Mouse (Mus musculus) heart, embryonic 11.5 days (tissue): ENCODE measurements around the gene Lancl3. TPM values are rescaled to one million over a fixed set of nuclear protein-coding genes. Genes with fewer than 3 reads are reported as not detected.
"Not testable (repeated sequence)": the region's sequence is repeated elsewhere in the genome, so short reads cannot be mapped to it uniquely, and the experiment has no call there.

Source experiments
- ATAC-seq: fragments of 200-750 bp; cut with Nextera tagmentation; replicated peaks from 2 replicates; pipeline ENCODE4 v1.8.0; 2017; ENCODE audit warnings: moderate library complexity; ENCODE audit not compliant: insufficient number of reproducible peaks, low FRiP score, low TSS enrichment
- H3K27ac ChIP-seq: fragments of 300-500 bp; sonication (generic); 2 replicates; pipeline ENCODE4 v1.5.1; 2014; ENCODE audit warnings: mild to moderate bottlenecking, low read depth, low read length
- H3K27me3 ChIP-seq: fragments of 300-500 bp; sonication (generic); 2 replicates; pipeline ENCODE4 v1.6.1; 2014; ENCODE audit warnings: mild to moderate bottlenecking, low read length, mixed read lengths; ENCODE audit not compliant: control insufficient read depth, insufficient read depth
- H3K36me3 ChIP-seq: fragments of 300-500 bp; sonication (generic); 2 replicates; pipeline ENCODE4 v1.6.1; 2014; ENCODE audit warnings: mild to moderate bottlenecking, low read length, moderate library complexity, mixed read lengths; ENCODE audit not compliant: control insufficient read depth, insufficient read depth
- H3K4me1 ChIP-seq: fragments of 300-500 bp; sonication (generic); 2 replicates; pipeline ENCODE4 v1.6.1; 2014; ENCODE audit warnings: low read length; ENCODE audit not compliant: control insufficient read depth, insufficient read depth
- H3K4me2 ChIP-seq: fragments of 300-500 bp; sonication (generic); 2 replicates; pipeline ENCODE4 v1.6.1; 2014; ENCODE audit warnings: mild to moderate bottlenecking, moderate library complexity
- H3K4me3 ChIP-seq: fragments of 300-500 bp; sonication (generic); 2 replicates; pipeline ENCODE4 v1.5.1; 2014; ENCODE audit warnings: low read depth, low read length
- H3K9ac ChIP-seq: fragments of 300-500 bp; sonication (generic); 2 replicates; pipeline ENCODE4 v1.6.1; 2014; ENCODE audit warnings: mild to moderate bottlenecking, low read depth, low read length, moderate library complexity
- H3K9me3 ChIP-seq: fragments of 300-500 bp; sonication (generic); replicated peaks from 2 replicates; pipeline ENCODE4 v1.6.1; 2016; ENCODE audit warnings: low read length; ENCODE audit not compliant: control insufficient read depth
- polyA plus RNA-seq: library from polyadenylated mRNA; unstranded; fragments of >200 nt; fragmentation: Nextera tagmentation; extraction: Ambion mirVana; gene quantifications from 2 replicates; pipeline ENCODE4 v1.2.1, GENCODE M21; 2014

The Lancl3 gene
- polyA plus RNA-seq, 1 experiment from 2014 or later: 0.43 TPM

- not testable (repeated sequence) for H3K4me3 ChIP-seq, H3K4me2 ChIP-seq, H3K9ac ChIP-seq, ATAC-seq, H3K9me3 ChIP-seq, H3K27me3 ChIP-seq, H3K4me1 ChIP-seq, H3K36me3 ChIP-seq, H3K27ac ChIP-seq
These were observed 116.8 kb downstream of the Lancl3 start for GRCm38 (mm10) chrX:9316457-9316856.

Other genes starting within 250 kb of the Lancl3 start
- gene Fthl17b, start 236.9 kb upstream of the Lancl3 start, polyA plus RNA-seq: not detected in 2 replicates
- gene Fthl17c, start 223.3 kb upstream of the Lancl3 start, polyA plus RNA-seq: not detected in 2 replicates
- gene Fthl17d, start 213.1 kb upstream of the Lancl3 start, polyA plus RNA-seq: not detected in 2 replicates
- not detected in 2 replicates for gene Fthl17e, start 166.4 kb upstream of the Lancl3 start, polyA plus RNA-seq
- gene Fthl17f, start 136.9 kb upstream of the Lancl3 start, polyA plus RNA-seq: not detected in 2 replicates
- gene 4930402K13Rik, start 95.3 kb upstream of the Lancl3 start, polyA plus RNA-seq: not detected in 2 replicates
- 0.56 and 0.94 TPM in 2 replicates for gene Gm14862, start 57.0 kb downstream of the Lancl3 start, polyA plus RNA-seq
- gene Xk, start 72.9 kb downstream of the Lancl3 start, polyA plus RNA-seq: 8.9 and 10.6 TPM in 2 replicates
- gene H2al1m, start 83.9 kb downstream of the Lancl3 start, polyA plus RNA-seq: 0.99 TPM in 1 of 2 replicates, not detected in the other
- gene H2al1k, start 150.7 kb downstream of the Lancl3 start, polyA plus RNA-seq: not detected in 2 replicates